Mouse (Mus musculus) brain, embryonic 14.5 days (tissue): ENCODE data around the gene Pitpnc1.

Experiments used
- CTCF ChIP-seq: fragments of 200-500 bp; IDR thresholded peaks from 2 replicates; pipeline ENCODE4 v1.5.1; 2012; ENCODE audit warnings: inconsistent platforms, mild to moderate bottlenecking, moderate library complexity, borderline replicate concordance; ENCODE audit not compliant: insufficient read depth, insufficient read length; ENCODE audit errors: extremely low read depth
- POLR2A ChIP-seq: fragments of 200-500 bp; IDR thresholded peaks from 2 replicates; pipeline ENCODE4 v1.6.1; 2012; ENCODE audit warnings: mild to moderate bottlenecking, inconsistent platforms, borderline replicate concordance; ENCODE audit not compliant: poor library complexity, insufficient read depth, insufficient read length, severe bottlenecking; ENCODE audit errors: extremely low read depth

GRCm38 (mm10) chr11:107471071-107471720 lies 697 bp upstream of the Pitpnc1 start:
- TF ChIP-seq CTCF (no peak), POLR2A (no peak)
